Mouse (Mus musculus) forebrain, embryonic 14.5 days (tissue): Measurements from ENCODE around the gene Trp53rka. TPM values are rescaled to one million over a fixed set of nuclear protein-coding genes. Genes with fewer than 3 reads are reported as not detected.

Source experiments
- ATAC-seq: fragments of 200-750 bp; cut with Nextera tagmentation; 2 replicates; pipeline ENCODE4 v1.8.0; 2017; ENCODE audit warnings: mild to moderate bottlenecking, moderate library complexity
- DNase-seq: peaks from one replicate; pipeline ENCODE4 v3.0.0-alpha.2; 2015; ENCODE audit warnings: low spot score
- H3K27ac ChIP-seq: fragments of 300-500 bp; sonication (generic); 2 replicates; pipeline ENCODE4 v1.5.1; 2014; ENCODE audit warnings: low read depth, mild to moderate bottlenecking, control low read depth, low read length, moderate library complexity
- H3K27me3 ChIP-seq: fragments of 300-500 bp; sonication (generic); replicated peaks from 2 replicates; pipeline ENCODE4 v1.6.1; 2014; ENCODE audit warnings: low read length, control low read depth, mixed read lengths; ENCODE audit not compliant: control insufficient read depth, insufficient read depth
- H3K36me3 ChIP-seq: fragments of 300-500 bp; sonication (generic); 2 replicates; pipeline ENCODE4 v1.6.1; 2014; ENCODE audit warnings: low read length, control low read depth; ENCODE audit not compliant: control insufficient read depth, insufficient read depth
- H3K4me1 ChIP-seq: fragments of 300-500 bp; sonication (generic); 2 replicates; pipeline ENCODE4 v1.6.1; 2014; ENCODE audit warnings: antibody characterized with exemption, low read length, control low read depth; ENCODE audit not compliant: control insufficient read depth, insufficient read depth
- H3K4me2 ChIP-seq: fragments of 300-500 bp; sonication (generic); 2 replicates; pipeline ENCODE4 v1.6.1; 2014; ENCODE audit warnings: mild to moderate bottlenecking, control low read depth, low read length
- H3K4me3 ChIP-seq: fragments of 300-500 bp; sonication (generic); 2 replicates; pipeline ENCODE4 v1.5.1; 2014; ENCODE audit warnings: low read depth, low read length, control low read depth
- H3K9ac ChIP-seq: fragments of 300-500 bp; sonication (generic); 2 replicates; pipeline ENCODE4 v1.6.1; 2014; ENCODE audit warnings: mild to moderate bottlenecking, low read length, control low read depth, moderate library complexity
- H3K9me3 ChIP-seq: fragments of 300-500 bp; sonication (generic); replicated peaks from 2 replicates; pipeline ENCODE4 v1.6.1; 2016; ENCODE audit warnings: low read length, control low read depth, mixed read lengths; ENCODE audit not compliant: control insufficient read depth
- WGBS: fragments of 180-500 bp; shearing (Covaris S2); extraction: QIAGEN DNeasy Blood & Tissue Kit; methylation state at CpG from one replicate; pipeline ENCODE4 v1.1.7; 2014; 5-methylcytosine and 5-hydroxymethylcytosine counted together
- polyA plus RNA-seq: library from polyadenylated mRNA; unstranded; fragments of >200 nt; fragmentation: Nextera tagmentation; extraction: Ambion mirVana; gene quantifications from 2 replicates; pipeline ENCODE4 v1.2.1, GENCODE M21; 2014

The Trp53rka gene
- polyA plus RNA-seq, 1 experiment from 2014 or later: 37.0 TPM

GRCm38 (mm10) chr2:165494495-165494894 lies 1.4 kb upstream of the Trp53rka start:
- no peak overlapping the region for H3K4me3 ChIP-seq
- no peaks in the 10 kb centered on the region for H3K9me3 ChIP-seq
- WGBS: 40% methylated on average over 2 of the region's 2 CpGs
- ATAC-seq (no peak), DNase-seq (no peak)
- H3K27ac ChIP-seq: peak overlapping the region; percentile 80
- H3K27me3 ChIP-seq: no peaks in the 10 kb centered on the region
- peak overlapping the region; percentile 72; the same call in 1 of the 2 replicates for H3K4me2 ChIP-seq
- peaks cover 15% of the 10 kb centered on the region for H3K36me3 ChIP-seq
- H3K4me1 ChIP-seq: peaks cover 7% of the 10 kb centered on the region
- no peak overlapping the region for H3K9ac ChIP-seq

- H3K36me3 ChIP-seq: peaks cover 23% of the 10 kb centered on the region
- H3K4me2 ChIP-seq: peak overlapping the region; percentile 72
- peak overlapping the region; percentile 80 for H3K27ac ChIP-seq
- peaks cover 7% of the 10 kb centered on the region for H3K4me1 ChIP-seq
- peak overlapping the region; percentile 80 for H3K9ac ChIP-seq
- WGBS: 3% methylated on average over 17 of the region's 17 CpGs
- peak; percentile 60 for ATAC-seq
- H3K9me3 ChIP-seq: no peaks in the 10 kb centered on the region
- no peaks in the 10 kb centered on the region for H3K27me3 ChIP-seq
- DNase-seq: peak; percentile 77
- peak overlapping the region; percentile 65 for H3K4me3 ChIP-seq
Measured at GRCm38 (mm10) chr2:165493587-165494210, 575 bp upstream of the Trp53rka start.

DNA sequence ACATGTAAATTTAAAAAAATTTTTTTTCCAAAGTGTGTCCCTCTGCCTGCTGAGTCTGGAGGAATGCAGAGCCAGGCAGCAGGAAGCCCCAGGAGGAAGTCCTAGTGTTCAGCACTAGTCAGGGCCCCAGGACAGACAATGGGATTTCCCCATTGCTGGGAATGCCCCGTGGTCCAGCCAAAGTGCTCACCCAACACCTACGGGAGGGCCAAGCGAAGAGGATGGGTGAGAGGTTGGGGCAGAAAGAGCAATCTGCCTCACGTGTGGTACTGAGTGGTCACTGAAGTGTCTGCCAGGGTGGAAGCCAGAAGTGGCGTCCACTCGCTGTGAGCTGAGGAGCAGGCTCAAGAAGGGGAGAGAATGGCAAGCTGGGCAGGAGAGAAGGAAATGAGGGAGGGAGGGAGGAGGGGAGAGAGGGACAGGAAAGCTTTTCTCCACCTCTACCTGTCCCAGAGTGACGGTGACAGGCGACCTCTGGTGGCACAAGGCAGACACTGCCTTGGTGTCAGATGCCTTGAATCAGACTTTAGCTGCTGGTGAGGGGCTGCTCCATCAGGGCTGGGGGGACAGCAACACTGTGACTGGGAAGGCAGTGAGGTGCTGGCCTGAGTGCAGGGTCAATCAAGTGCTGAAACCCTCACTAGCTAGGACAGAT lies 6.1 kb downstream of the Trp53rka start:
- DNase-seq: peak; percentile 79
- peaks cover 33% of the 10 kb centered on the region for H3K36me3 ChIP-seq
- H3K9me3 ChIP-seq: no peaks in the 10 kb centered on the region
- no peak overlapping the region for H3K9ac ChIP-seq
- 24% methylated on average over 8 of the region's 8 CpGs for WGBS
- H3K27ac ChIP-seq: no peak overlapping the region
- H3K4me3 ChIP-seq: no peak overlapping the region
- 0 out of 2 replicates have a peak, but pooled peaks cover 1% of the 10 kb centered on the region for H3K4me1 ChIP-seq
- ATAC-seq: peak; percentile 74
- H3K4me2 ChIP-seq: no peak overlapping the region
- no peaks in the 10 kb centered on the region for H3K27me3 ChIP-seq

GRCm38 (mm10) chr2:165486401-165486800 lies 6.7 kb downstream of the Trp53rka start:
- DNase-seq (no peak), ATAC-seq (peak; percentile 32; the same call in 1 of the 2 replicates)
- WGBS: 55% methylated on average over 5 of the region's 5 CpGs

DNA sequence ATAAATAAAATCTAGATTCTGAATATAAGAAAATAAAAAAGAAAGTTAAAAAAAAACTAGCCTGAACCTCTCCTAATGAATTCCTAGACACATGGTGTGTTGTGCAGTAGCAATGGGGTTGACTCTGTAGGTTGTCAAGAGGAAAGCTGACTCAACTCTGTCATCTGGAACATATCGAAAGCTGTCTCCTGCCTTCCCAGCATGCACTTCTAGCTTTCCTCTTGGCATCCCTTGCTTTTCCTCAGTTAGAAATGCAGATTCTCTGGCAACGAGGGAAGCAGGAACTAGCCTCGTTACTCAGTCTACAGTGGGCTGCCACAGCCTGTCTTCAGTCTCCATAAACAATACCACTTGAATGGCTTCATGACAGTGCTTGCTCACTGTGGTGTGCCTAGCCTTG lies 7.3 kb downstream of the Trp53rka start:
- DNase-seq: no peak
- Histone ChIP-seq H3K9ac (no peak overlapping the region), H3K36me3 (peaks cover 31% of the 10 kb centered on the region), H3K4me3 (no peak overlapping the region), H3K4me1 (no peaks in the 10 kb centered on the region), H3K27ac (no peak overlapping the region), H3K9me3 (no peaks in the 10 kb centered on the region), H3K27me3 (no peaks in the 10 kb centered on the region), H3K4me2 (no peak overlapping the region)
- WGBS: 45% methylated on average over 3 of the region's 3 CpGs
- no peak for ATAC-seq

More at GRCm38 (mm10) chr2:165486401-165486800, 6.7 kb downstream of the Trp53rka start:
- Histone ChIP-seq H3K9ac (no peak overlapping the region), H3K4me2 (no peak overlapping the region), H3K27ac (no peak overlapping the region), H3K4me1 (no peaks in the 10 kb centered on the region), H3K9me3 (no peaks in the 10 kb centered on the region), H3K4me3 (no peak overlapping the region), H3K27me3 (no peaks in the 10 kb centered on the region), H3K36me3 (peaks cover 33% of the 10 kb centered on the region)

DNA sequence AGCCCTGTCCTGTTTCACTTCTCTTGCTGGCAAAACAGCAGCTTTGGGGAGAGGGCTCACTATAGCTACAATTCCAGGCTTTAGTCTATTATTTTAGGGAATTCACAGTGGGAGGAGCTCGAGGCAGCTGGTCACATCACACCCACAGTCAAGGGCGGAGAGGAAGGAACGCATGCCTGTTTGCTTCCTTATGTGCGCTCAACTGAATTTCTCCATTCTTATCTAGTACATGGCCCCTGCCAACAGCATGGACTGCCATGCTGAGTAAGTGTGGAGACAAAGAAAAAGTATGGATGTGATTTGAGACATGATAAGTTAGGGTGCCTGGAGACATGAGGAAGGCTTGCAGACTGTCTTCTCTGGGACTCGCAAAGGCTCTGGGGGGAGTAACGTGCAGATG lies 9.0 kb downstream of the Trp53rka start:
- H3K4me3 ChIP-seq: no peak overlapping the region
- H3K9ac ChIP-seq: no peak overlapping the region
- no peaks in the 10 kb centered on the region for H3K9me3 ChIP-seq
- H3K27me3 ChIP-seq: no peaks in the 10 kb centered on the region
- ATAC-seq (no peak), DNase-seq (no peak)
- no peaks in the 10 kb centered on the region for H3K4me1 ChIP-seq
- H3K4me2 ChIP-seq: no peak overlapping the region
- peaks cover 14% of the 10 kb centered on the region for H3K36me3 ChIP-seq
- no peak overlapping the region; the same call in 1 of the 2 replicates for H3K27ac ChIP-seq
- WGBS: 65% methylated on average over 6 of the region's 6 CpGs

DNA sequence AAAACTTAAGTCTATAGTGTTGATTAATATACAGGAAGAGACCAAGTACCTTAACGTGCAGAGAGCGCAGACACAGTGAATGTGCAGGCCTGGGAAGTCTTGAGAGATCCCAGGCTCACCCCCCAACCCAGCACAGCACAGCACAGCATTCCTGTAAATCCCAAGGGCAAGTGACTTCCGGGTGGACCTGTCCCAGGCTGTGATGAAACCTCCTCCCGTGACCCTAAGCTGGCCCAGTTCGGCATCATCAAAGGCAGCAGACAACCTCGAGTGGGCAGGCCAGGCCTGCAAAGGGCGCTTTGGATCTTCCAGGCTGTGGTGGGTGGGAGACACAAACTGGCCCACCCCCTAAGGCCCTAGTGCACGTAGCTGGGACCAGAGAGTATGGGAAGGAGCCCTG lies 11.1 kb downstream of the Trp53rka start:
- no peaks in the 10 kb centered on the region for H3K36me3 ChIP-seq
- no peaks in the 10 kb centered on the region for H3K4me1 ChIP-seq
- ATAC-seq (no peak), DNase-seq (no peak)
- no peaks in the 10 kb centered on the region for H3K27me3 ChIP-seq
- H3K27ac ChIP-seq: no peak overlapping the region
- no peak overlapping the region for H3K9ac ChIP-seq
- no peak overlapping the region for H3K4me2 ChIP-seq
- no peak overlapping the region for H3K4me3 ChIP-seq
- 64% methylated on average over 8 of the region's 8 CpGs for WGBS
- no peaks in the 10 kb centered on the region for H3K9me3 ChIP-seq

- Histone ChIP-seq H3K27ac (no peak overlapping the region), H3K9me3 (no peaks in the 10 kb centered on the region), H3K4me1 (no peaks in the 10 kb centered on the region), H3K4me3 (no peak overlapping the region), H3K4me2 (no peak overlapping the region), H3K36me3 (no peaks in the 10 kb centered on the region), H3K27me3 (peaks cover 6% of the 10 kb centered on the region; the same call in 1 of the 2 replicates), H3K9ac (no peak overlapping the region)
- 61% methylated on average over 5 of the region's 5 CpGs for WGBS
- DNase-seq: no peak
- no peak for ATAC-seq
Measured at GRCm38 (mm10) chr2:165475850-165476249, 17.3 kb downstream of the Trp53rka start.

GRCm38 (mm10) chr2:165475412-165475811 lies 17.7 kb downstream of the Trp53rka start:
- no peaks in the 10 kb centered on the region for H3K9me3 ChIP-seq
- no peak for ATAC-seq
- no peak for DNase-seq
- no peak overlapping the region for H3K9ac ChIP-seq
- 82% methylated on average over 7 of the region's 7 CpGs for WGBS
- H3K27me3 ChIP-seq: peaks cover 6% of the 10 kb centered on the region; the same call in 1 of the 2 replicates
- H3K4me1 ChIP-seq: no peaks in the 10 kb centered on the region
- no peak overlapping the region for H3K4me3 ChIP-seq
- no peak overlapping the region for H3K27ac ChIP-seq
- no peaks in the 10 kb centered on the region for H3K36me3 ChIP-seq
- no peak overlapping the region for H3K4me2 ChIP-seq
